18 mouse cellular contexts compared by ENCODE assay signal in genomic region chr9:24178744-24179143, GRCm38 (mm10).
"Had no signal": no experiment of that assay in that cellular context is flagged by ENCODE, and none has a peak within 500 bp of the region (broad histone marks: within the 10 kb centered on the region; RNA-seq: fewer than 3 reads in every experiment).

No protein-coding gene starts in this region.

- H3K9ac ChIP-seq: lung, embryonic 14.5 days; midbrain, embryonic 12.5 days; neural tube, embryonic 13.5 days; neural tube, embryonic 15.5 days had no signal

- H3K9me3 ChIP-seq: midbrain, embryonic 12.5 days; neural tube, embryonic 13.5 days; neural tube, embryonic 15.5 days had no signal

- H3K4me1 ChIP-seq: midbrain, embryonic 12.5 days; neural tube, embryonic 13.5 days; neural tube, embryonic 15.5 days had no signal

- DNase-seq: lung, adult 18-20 months; lung, embryonic 14.5 days; lung, postnatal 10 days; lung, postnatal 4 days; midbrain, embryonic 14.5 days; retina, postnatal 1 day; right cerebral cortex, adult 18-20 months; right cerebral cortex, postnatal 25 days; right cerebral cortex, postnatal 4 days; spleen, adult 18-20 months; thymus, adult 18-20 months; thymus, postnatal 14 days; thymus, postnatal 36 days had no signal

- H3K36me3 ChIP-seq: midbrain, embryonic 12.5 days; neural tube, embryonic 13.5 days; neural tube, embryonic 15.5 days had no signal

- ATAC-seq: midbrain, embryonic 16.5 days had no signal

- H3K27ac ChIP-seq: midbrain, embryonic 12.5 days; neural tube, embryonic 13.5 days; neural tube, embryonic 15.5 days had no signal

- H3K4me2 ChIP-seq: lung, embryonic 14.5 days; midbrain, embryonic 12.5 days; neural tube, embryonic 13.5 days; neural tube, embryonic 15.5 days had no signal

- H3K4me3 ChIP-seq: midbrain, embryonic 12.5 days; myocyte; neural tube, embryonic 13.5 days; neural tube, embryonic 15.5 days had no signal

- H3K27me3 ChIP-seq: midbrain, embryonic 12.5 days; neural tube, embryonic 13.5 days; neural tube, embryonic 15.5 days had no signal
